Mouse (Mus musculus): ENCODE measurements around the gene Rtn4rl2.

- no peak for TF ChIP-seq CTCF (IDR thresholded peaks at IDR 0.05; ENCODE audit: borderline replicate concordance, extremely low read depth, insufficient read depth, insufficient read length)
- TF ChIP-seq POLR2A (IDR thresholded peaks at IDR 0.05; ENCODE audit: borderline replicate concordance, extremely low read depth, insufficient read depth, insufficient read length, poor library complexity, severe bottlenecking): no peak
These were observed 47.6 kb upstream of the Rtn4rl2 start for GRCm38 (mm10) chr2:84933992-84934648.

Measured in brain, embryonic 14.5 days (tissue).